Mouse (Mus musculus) cerebellum, adult 2 months (tissue): ENCODE measurements at regions not wholly inside any gene's neighbourhood (a gene's known extent, or its start where the extent isn't known, plus 50 kb on each side); places are given as distances from the start of the nearest gene placed in this dataset.

Experiments
- CTCF ChIP-seq: fragments of 200-500 bp; IDR thresholded peaks from 2 replicates; pipeline ENCODE4 v1.5.1; 2011; ENCODE audit warnings: low read depth, mild to moderate bottlenecking, control low read depth, low read length, moderate library complexity, borderline replicate concordance; ENCODE audit not compliant: insufficient read depth
- POLR2A ChIP-seq: fragments of 200-500 bp; IDR thresholded peaks from 2 replicates; pipeline ENCODE4 v1.6.1; 2011; ENCODE audit warnings: low read length, control low read depth, borderline replicate concordance; ENCODE audit not compliant: insufficient read depth

DNA sequence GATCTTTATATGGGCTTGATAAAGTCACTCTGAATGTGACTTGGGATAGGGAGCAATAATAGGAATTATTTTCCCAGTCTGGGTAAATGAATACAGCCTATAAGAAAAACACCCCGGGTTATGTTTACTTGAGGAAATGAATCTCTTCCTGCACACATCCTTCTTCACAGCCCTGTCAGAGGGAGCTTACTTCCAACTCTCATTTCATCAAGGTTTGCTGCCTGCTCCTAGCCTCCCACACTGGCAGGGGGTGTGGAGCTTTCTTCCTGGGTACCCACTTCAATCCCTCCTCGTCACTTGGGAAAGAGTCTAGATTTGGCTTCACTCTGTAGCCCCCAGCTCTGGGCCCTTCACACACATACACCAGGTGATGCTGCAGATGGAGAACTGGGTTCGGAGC is 389.5 kb downstream of the Ajap1 start:
- TF ChIP-seq CTCF (no peak), POLR2A (no peak)
